Mouse (Mus musculus): ENCODE measurements at regions not wholly inside any gene's neighbourhood (a gene's known extent, or its start where the extent isn't known, plus 50 kb on each side); places are given as distances from the start of the nearest gene placed in this dataset.
"Not testable (repeated sequence)": the region's sequence is repeated elsewhere in the genome, so short reads cannot be mapped to it uniquely, and the experiment has no call there.

GRCm38 (mm10) chr6:22452203-22452602, 96.2 kb upstream of the Fam3c start:
- H3K9ac ChIP-seq (ENCODE audit: low read length) = no peak overlapping the region
- no peaks in the 10 kb centered on the region for H3K4me1 ChIP-seq (replicated peaks; ENCODE audit: control insufficient read depth, insufficient read depth, low read length)
- no peak overlapping the region for H3K4me2 ChIP-seq (ENCODE audit: low read depth, low read length)
- ATAC-seq (ENCODE audit: low read depth) = no peak
- H3K36me3 ChIP-seq (ENCODE audit: control insufficient read depth, insufficient read depth, low read length) = no peaks in the 10 kb centered on the region
- no peaks in the 10 kb centered on the region for H3K27me3 ChIP-seq (ENCODE audit: control insufficient read depth, insufficient read depth, low read depth, low read length)
- 87% methylated on average over 2 of the region's 2 CpGs for WGBS
- H3K9me3 ChIP-seq (ENCODE audit: control insufficient read depth, low read length) = no peaks in the 10 kb centered on the region
- no peak overlapping the region for H3K27ac ChIP-seq (ENCODE audit: low read length)
- no peak overlapping the region for H3K4me3 ChIP-seq (ENCODE audit: low read length)

DNA sequence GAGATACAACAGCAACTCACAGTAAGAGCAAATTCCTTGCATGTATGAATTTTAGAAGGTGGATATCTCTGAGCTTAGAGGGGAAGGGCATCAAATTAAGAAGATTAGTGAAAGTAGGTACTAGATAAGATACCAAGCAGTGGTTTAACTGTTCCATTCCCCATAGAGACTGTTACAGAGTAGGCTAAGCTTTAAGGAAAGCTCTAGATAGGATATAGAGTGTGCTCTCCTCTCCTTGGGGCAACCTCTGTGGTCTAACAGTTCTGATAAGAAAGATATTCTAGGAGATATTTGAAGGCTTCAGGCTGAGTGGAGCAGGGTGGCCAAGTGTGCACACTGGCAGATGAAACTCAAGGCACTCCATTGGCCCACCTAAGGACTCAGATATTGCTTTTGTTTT, 94.5 kb upstream of the Fam3c start:
- Histone ChIP-seq H3K27me3 (ENCODE audit: control insufficient read depth, insufficient read depth, low read depth, low read length) (no peaks in the 10 kb centered on the region), H3K4me3 (ENCODE audit: low read length) (no peak overlapping the region), H3K9ac (ENCODE audit: low read length) (no peak overlapping the region), H3K27ac (ENCODE audit: low read length) (no peak overlapping the region), H3K4me2 (ENCODE audit: low read depth, low read length) (no peak overlapping the region), H3K4me1 (replicated peaks; ENCODE audit: control insufficient read depth, insufficient read depth, low read length) (no peaks in the 10 kb centered on the region), H3K9me3 (ENCODE audit: control insufficient read depth, low read length) (no peaks in the 10 kb centered on the region), H3K36me3 (ENCODE audit: control insufficient read depth, insufficient read depth, low read length) (no peaks in the 10 kb centered on the region)
- ATAC-seq (ENCODE audit: low read depth) = no peak

GRCm38 (mm10) chr6:22448906-22449305, 92.9 kb upstream of the Fam3c start:
- H3K36me3 ChIP-seq (ENCODE audit: control insufficient read depth, insufficient read depth, low read length) = no peaks in the 10 kb centered on the region
- 83% methylated on average over 9 of the region's 9 CpGs for WGBS

DNA sequence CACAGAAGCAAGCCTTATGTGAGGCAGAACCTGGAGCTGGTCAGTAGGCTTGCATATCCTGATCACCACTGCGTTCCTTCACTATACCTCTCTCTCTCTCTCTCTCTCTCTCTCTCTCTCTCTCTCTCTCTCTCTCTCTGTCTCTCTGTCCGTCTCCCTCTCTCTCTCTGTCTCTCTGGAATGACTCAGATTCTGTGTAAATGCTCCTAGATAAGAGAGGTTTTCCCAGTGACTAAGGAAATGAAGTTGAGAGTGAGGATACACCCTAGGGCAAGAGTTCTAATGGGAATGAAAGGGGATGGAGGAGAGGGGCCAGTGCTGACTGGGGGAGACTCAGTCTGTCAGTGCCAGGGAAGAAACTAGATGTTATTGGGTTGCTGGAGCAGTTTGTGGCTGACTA, 91.6 kb upstream of the Fam3c start:
- Histone ChIP-seq H3K4me3 (ENCODE audit: low read length) (no peak overlapping the region), H3K4me2 (ENCODE audit: low read depth, low read length) (no peak overlapping the region), H3K9me3 (ENCODE audit: control insufficient read depth, low read length) (no peaks in the 10 kb centered on the region), H3K4me1 (replicated peaks; ENCODE audit: control insufficient read depth, insufficient read depth, low read length) (peaks cover 2% of the 10 kb centered on the region), H3K27ac (ENCODE audit: low read length) (no peak overlapping the region), H3K36me3 (ENCODE audit: control insufficient read depth, insufficient read depth, low read length) (no peaks in the 10 kb centered on the region), H3K9ac (ENCODE audit: low read length) (no peak overlapping the region), H3K27me3 (ENCODE audit: control insufficient read depth, insufficient read depth, low read depth, low read length) (no peaks in the 10 kb centered on the region)
- ATAC-seq (ENCODE audit: low read depth) = no peak
- 42% methylated on average over 2 of the region's 2 CpGs for WGBS

More at GRCm38 (mm10) chr6:22448906-22449305, 92.9 kb upstream of the Fam3c start:
- H3K4me2 ChIP-seq (ENCODE audit: low read depth, low read length) = no peak overlapping the region
- H3K4me1 ChIP-seq (replicated peaks; ENCODE audit: control insufficient read depth, insufficient read depth, low read length) = no peaks in the 10 kb centered on the region; the same call in 1 of the 2 replicates
- no peaks in the 10 kb centered on the region for H3K9me3 ChIP-seq (ENCODE audit: control insufficient read depth, low read length)
- no peak for ATAC-seq (ENCODE audit: low read depth)
- H3K27ac ChIP-seq (ENCODE audit: low read length) = no peak overlapping the region
- no peak overlapping the region for H3K4me3 ChIP-seq (ENCODE audit: low read length)
- H3K9ac ChIP-seq (ENCODE audit: low read length) = no peak overlapping the region
- H3K27me3 ChIP-seq (ENCODE audit: control insufficient read depth, insufficient read depth, low read depth, low read length) = no peaks in the 10 kb centered on the region

DNA sequence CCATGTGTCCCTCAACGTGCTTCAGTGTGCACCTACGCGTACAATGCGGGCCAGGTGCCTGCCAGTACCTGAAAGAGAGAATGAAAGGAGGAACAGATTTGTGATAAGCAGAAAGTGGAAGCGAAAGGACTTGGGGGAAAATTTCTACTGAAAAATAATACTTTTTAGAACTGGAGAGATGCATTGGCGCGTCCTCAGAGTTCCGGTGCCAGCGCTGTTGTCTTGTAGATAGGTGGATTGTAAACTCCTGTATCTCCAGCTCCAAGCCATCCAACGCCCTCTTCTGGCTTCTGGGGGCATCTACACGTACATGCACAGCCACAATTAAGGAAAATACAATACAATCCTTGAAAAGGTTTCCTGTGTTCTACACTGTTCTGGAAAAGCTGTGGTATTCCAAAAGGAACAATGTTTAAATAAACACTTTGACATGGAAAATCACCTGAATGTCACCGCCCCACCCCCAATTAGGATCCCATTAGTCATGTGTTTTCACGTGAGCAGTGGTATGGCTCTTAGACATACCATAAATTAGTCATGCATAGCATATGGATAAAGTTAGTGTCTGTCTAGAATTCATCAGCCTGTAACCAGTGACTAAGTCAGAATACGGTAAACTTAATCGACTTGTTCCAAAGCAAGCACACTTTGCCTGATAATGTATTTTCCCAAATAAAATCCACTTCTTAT, 90.7 kb upstream of the Fam3c start:
- Histone ChIP-seq H3K9me3 (ENCODE audit: control insufficient read depth, low read length) (no peaks in the 10 kb centered on the region), H3K4me2 (ENCODE audit: low read depth, low read length) (no peak overlapping the region)

GRCm38 (mm10) chr6:22444856-22445255, 88.8 kb upstream of the Fam3c start:
- H3K27ac ChIP-seq (ENCODE audit: low read length) = peak overlapping the region; percentile 43
- not testable (repeated sequence) for H3K9ac ChIP-seq (ENCODE audit: low read length); ATAC-seq (ENCODE audit: low read depth); H3K27me3 ChIP-seq (ENCODE audit: control insufficient read depth, insufficient read depth, low read depth, low read length); H3K4me2 ChIP-seq (ENCODE audit: low read depth, low read length); H3K9me3 ChIP-seq (ENCODE audit: control insufficient read depth, low read length); H3K4me3 ChIP-seq (ENCODE audit: low read length); H3K36me3 ChIP-seq (ENCODE audit: control insufficient read depth, insufficient read depth, low read length); H3K4me1 ChIP-seq (replicated peaks; ENCODE audit: control insufficient read depth, insufficient read depth, low read length)
- WGBS = 72% methylated on average over 6 of the region's 6 CpGs

More for the DNA sequence above, 90.7 kb upstream of the Fam3c start:
- Histone ChIP-seq H3K36me3 (ENCODE audit: control insufficient read depth, insufficient read depth, low read length) (no peaks in the 10 kb centered on the region), H3K27me3 (ENCODE audit: control insufficient read depth, insufficient read depth, low read depth, low read length) (no peaks in the 10 kb centered on the region), H3K27ac (ENCODE audit: low read length) (no peak overlapping the region), H3K9ac (ENCODE audit: low read length) (no peak overlapping the region), H3K4me1 (replicated peaks; ENCODE audit: control insufficient read depth, insufficient read depth, low read length) (peaks cover 2% of the 10 kb centered on the region), H3K4me3 (ENCODE audit: low read length) (no peak overlapping the region)
- no peak for ATAC-seq (ENCODE audit: low read depth)
- WGBS = 79% methylated on average over 15 of the region's 15 CpGs

GRCm38 (mm10) chr6:22444220-22444619, 88.2 kb upstream of the Fam3c start:
- ATAC-seq (ENCODE audit: low read depth) = peak; percentile 81
- H3K27me3 ChIP-seq (ENCODE audit: control insufficient read depth, insufficient read depth, low read depth, low read length) = no peaks in the 10 kb centered on the region
- no peak overlapping the region for H3K4me2 ChIP-seq (ENCODE audit: low read depth, low read length)
- H3K9me3 ChIP-seq (ENCODE audit: control insufficient read depth, low read length) = no peaks in the 10 kb centered on the region
- H3K4me3 ChIP-seq (ENCODE audit: low read length) = no peak overlapping the region
- no peaks in the 10 kb centered on the region for H3K36me3 ChIP-seq (ENCODE audit: control insufficient read depth, insufficient read depth, low read length)
- H3K27ac ChIP-seq (ENCODE audit: low read length) = peak overlapping the region; percentile 43
- peaks cover 2% of the 10 kb centered on the region for H3K4me1 ChIP-seq (replicated peaks; ENCODE audit: control insufficient read depth, insufficient read depth, low read length)
- H3K9ac ChIP-seq (ENCODE audit: low read length) = no peak overlapping the region
- 49% methylated on average over 12 of the region's 12 CpGs for WGBS

DNA sequence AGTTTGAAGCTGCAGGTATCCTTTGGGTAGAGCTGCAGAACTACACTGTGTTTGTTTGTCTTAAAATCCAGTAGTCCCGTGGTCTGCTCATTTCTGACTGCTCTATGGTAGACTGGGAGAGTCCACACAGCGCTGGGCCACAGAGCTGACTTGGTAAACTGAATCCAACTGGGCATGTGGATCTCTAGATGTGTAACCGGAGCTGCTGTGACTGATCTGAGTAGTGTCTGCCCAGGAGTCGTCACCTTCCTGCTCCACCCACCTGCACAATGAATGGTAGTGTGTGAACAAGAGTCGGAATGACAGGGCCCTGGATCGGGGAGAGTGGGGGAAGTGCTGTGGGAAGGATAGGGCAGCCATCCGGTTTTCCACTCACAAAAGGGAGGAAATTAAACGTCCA, 87.5 kb upstream of the Fam3c start:
- Histone ChIP-seq H3K27me3 (ENCODE audit: control insufficient read depth, insufficient read depth, low read depth, low read length) (no peaks in the 10 kb centered on the region), H3K4me1 (replicated peaks; ENCODE audit: control insufficient read depth, insufficient read depth, low read length) (peaks cover 2% of the 10 kb centered on the region), H3K27ac (ENCODE audit: low read length) (peak overlapping the region; percentile 43), H3K9ac (ENCODE audit: low read length) (no peak overlapping the region), H3K9me3 (ENCODE audit: control insufficient read depth, low read length) (no peaks in the 10 kb centered on the region), H3K4me2 (ENCODE audit: low read depth, low read length) (no peak overlapping the region), H3K4me3 (ENCODE audit: low read length) (no peak overlapping the region), H3K36me3 (ENCODE audit: control insufficient read depth, insufficient read depth, low read length) (no peaks in the 10 kb centered on the region)
- WGBS = 17% methylated on average over 8 of the region's 8 CpGs
- peak; percentile 68; the same call in 1 of the 2 replicates for ATAC-seq (ENCODE audit: low read depth)

GRCm38 (mm10) chr6:22443170-22443569, 87.1 kb upstream of the Fam3c start:
- Histone ChIP-seq H3K4me2 (ENCODE audit: low read depth, low read length) (no peak overlapping the region), H3K9me3 (ENCODE audit: control insufficient read depth, low read length) (no peaks in the 10 kb centered on the region), H3K36me3 (ENCODE audit: control insufficient read depth, insufficient read depth, low read length) (no peaks in the 10 kb centered on the region), H3K4me3 (ENCODE audit: low read length) (no peak overlapping the region), H3K9ac (ENCODE audit: low read length) (no peak overlapping the region), H3K27me3 (ENCODE audit: control insufficient read depth, insufficient read depth, low read depth, low read length) (no peaks in the 10 kb centered on the region), H3K4me1 (replicated peaks; ENCODE audit: control insufficient read depth, insufficient read depth, low read length) (peaks cover 2% of the 10 kb centered on the region), H3K27ac (ENCODE audit: low read length) (peak overlapping the region; percentile 43)
- 48% methylated on average over 3 of the region's 3 CpGs for WGBS
- no peak for ATAC-seq (ENCODE audit: low read depth)

DNA sequence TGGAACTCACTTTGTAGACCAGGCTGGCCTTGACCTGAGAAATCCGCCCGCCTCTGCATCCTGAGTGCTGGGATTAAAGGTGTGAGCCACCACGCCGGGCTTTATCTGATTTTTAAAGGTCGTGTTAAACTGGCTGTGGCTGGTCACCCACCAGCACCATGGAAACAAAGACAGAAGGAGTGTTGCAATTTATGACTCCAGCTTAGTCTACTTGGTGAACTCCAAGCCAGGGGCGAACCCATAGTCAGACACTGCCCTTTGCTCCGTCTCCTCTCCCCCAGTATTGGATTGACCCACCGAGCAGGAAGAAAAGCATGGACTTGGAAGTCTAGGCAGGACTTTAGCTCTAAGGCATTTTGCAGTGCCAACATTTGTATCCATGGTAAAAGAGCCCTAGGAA, 86.5 kb upstream of the Fam3c start:
- H3K27me3 ChIP-seq (ENCODE audit: control insufficient read depth, insufficient read depth, low read depth, low read length) = no peaks in the 10 kb centered on the region
- H3K4me2 ChIP-seq (ENCODE audit: low read depth, low read length) = no peak overlapping the region
- no peak overlapping the region for H3K27ac ChIP-seq (ENCODE audit: low read length)
- H3K9me3 ChIP-seq (ENCODE audit: control insufficient read depth, low read length) = no peaks in the 10 kb centered on the region
- 83% methylated on average over 8 of the region's 8 CpGs for WGBS
- no peak overlapping the region for H3K4me3 ChIP-seq (ENCODE audit: low read length)
- ATAC-seq (ENCODE audit: low read depth) = no peak
- H3K4me1 ChIP-seq (replicated peaks; ENCODE audit: control insufficient read depth, insufficient read depth, low read length) = peaks cover 2% of the 10 kb centered on the region
- no peak overlapping the region for H3K9ac ChIP-seq (ENCODE audit: low read length)
- no peaks in the 10 kb centered on the region for H3K36me3 ChIP-seq (ENCODE audit: control insufficient read depth, insufficient read depth, low read length)

Data from lung, embryonic 16.5 days (tissue).